Mouse (Mus musculus): ENCODE data around the gene Aspdh. TPM values are rescaled to one million over a fixed set of nuclear protein-coding genes. Genes with fewer than 3 reads are reported as not detected.
A peak's percentile ranks its signal among the peaks of the same experiment; 100 is the strongest.

The Aspdh gene
- polyA plus RNA-seq, 1 experiment = not detected

GRCm38 (mm10) chr7:44490281-44490680, 25.1 kb downstream of the Aspdh start:
- peaks cover 42% of the 10 kb centered on the region for H3K4me1 ChIP-seq (ENCODE audit: control insufficient read depth, insufficient read depth, low read length)
- no peak overlapping the region for H3K4me3 ChIP-seq (ENCODE audit: insufficient read depth, low read depth, low read length)
- no peak overlapping the region for H3K27ac ChIP-seq (ENCODE audit: insufficient read depth, low read depth, low read length)
- no peak for TF ChIP-seq POLR2A (IDR thresholded peaks at IDR 0.05; ENCODE audit: insufficient read depth, low read depth, low read length)
- TF ChIP-seq CTCF (IDR thresholded peaks at IDR 0.05; ENCODE audit: insufficient read depth, low read depth, low read length) = no peak
- WGBS = 61% methylated on average over 4 of the region's 4 CpGs

GRCm38 (mm10) chr7:44491391-44491790, 26.2 kb downstream of the Aspdh start:
- Histone ChIP-seq H3K4me1 (ENCODE audit: control insufficient read depth, insufficient read depth, low read length) (peaks cover 42% of the 10 kb centered on the region), H3K27ac (ENCODE audit: insufficient read depth, low read depth, low read length) (no peak overlapping the region), H3K4me3 (ENCODE audit: insufficient read depth, low read depth, low read length) (no peak overlapping the region)
- TF ChIP-seq POLR2A (IDR thresholded peaks at IDR 0.05; ENCODE audit: insufficient read depth, low read depth, low read length) (no peak), CTCF (IDR thresholded peaks at IDR 0.05; ENCODE audit: insufficient read depth, low read depth, low read length) (no peak)
- WGBS = 95% methylated on average over 5 of the region's 5 CpGs

- H3K4me3 ChIP-seq (ENCODE audit: insufficient read depth, low read depth, low read length) = no peak overlapping the region
- WGBS = 93% methylated on average over 21 of the region's 21 CpGs
- H3K4me1 ChIP-seq (ENCODE audit: control insufficient read depth, insufficient read depth, low read length) = peaks cover 38% of the 10 kb centered on the region
- TF ChIP-seq CTCF (IDR thresholded peaks at IDR 0.05; ENCODE audit: insufficient read depth, low read depth, low read length) = no peak
- no peak for TF ChIP-seq POLR2A (IDR thresholded peaks at IDR 0.05; ENCODE audit: insufficient read depth, low read depth, low read length)
- H3K27ac ChIP-seq (ENCODE audit: insufficient read depth, low read depth, low read length) = no peak overlapping the region
Observed at GRCm38 (mm10) chr7:44492166-44492826, 27.1 kb downstream of the Aspdh start.

- no peak for TF ChIP-seq CTCF (IDR thresholded peaks at IDR 0.05; ENCODE audit: insufficient read depth, low read depth, low read length)
- no peak for TF ChIP-seq POLR2A (IDR thresholded peaks at IDR 0.05; ENCODE audit: insufficient read depth, low read depth, low read length)
- WGBS = 81% methylated on average over 12 of the region's 12 CpGs
- H3K4me1 ChIP-seq (ENCODE audit: control insufficient read depth, insufficient read depth, low read length) = peaks cover 42% of the 10 kb centered on the region
- H3K4me3 ChIP-seq (ENCODE audit: insufficient read depth, low read depth, low read length) = no peak overlapping the region
- H3K27ac ChIP-seq (ENCODE audit: insufficient read depth, low read depth, low read length) = no peak overlapping the region
Observed at GRCm38 (mm10) chr7:44494681-44495080, 29.5 kb downstream of the Aspdh start.

GRCm38 (mm10) chr7:44495086-44495485, 29.9 kb downstream of the Aspdh start:
- Histone ChIP-seq H3K27ac (ENCODE audit: insufficient read depth, low read depth, low read length) (no peak overlapping the region), H3K4me1 (ENCODE audit: control insufficient read depth, insufficient read depth, low read length) (peaks cover 40% of the 10 kb centered on the region), H3K4me3 (ENCODE audit: insufficient read depth, low read depth, low read length) (no peak overlapping the region; the same call in 1 of the 2 replicates)
- 42% methylated on average over 7 of the region's 7 CpGs for WGBS
- TF ChIP-seq POLR2A (IDR thresholded peaks at IDR 0.05; ENCODE audit: insufficient read depth, low read depth, low read length) = no peak
- TF ChIP-seq CTCF (IDR thresholded peaks at IDR 0.05; ENCODE audit: insufficient read depth, low read depth, low read length) = no peak

GRCm38 (mm10) chr7:44495992-44496770, 31.0 kb downstream of the Aspdh start, which contains the start of the genes Emc10 and Fam71e1:
Emc10 (minus strand) TSS chr7:44496529.
Fam71e1 (plus strand) TSS chr7:44496581.
- peaks cover 29% of the 10 kb centered on the region for H3K4me1 ChIP-seq (ENCODE audit: control insufficient read depth, insufficient read depth, low read length)
- H3K27ac ChIP-seq (ENCODE audit: insufficient read depth, low read depth, low read length) = peak within 1 kb of the TSS; percentile 86
- peak within 1 kb of the TSS; percentile 66 for H3K4me3 ChIP-seq (ENCODE audit: insufficient read depth, low read depth, low read length)
- TF ChIP-seq CTCF (IDR thresholded peaks at IDR 0.05; ENCODE audit: insufficient read depth, low read depth, low read length) = no peak
- peak; percentile 83; the same call in 1 of the 2 replicates for TF ChIP-seq POLR2A (IDR thresholded peaks at IDR 0.05; ENCODE audit: insufficient read depth, low read depth, low read length)
- under 1% methylated on average over 58 of the region's 58 CpGs for WGBS

GRCm38 (mm10) chr7:44496771-44497109, 31.5 kb downstream of the Aspdh start:
- Histone ChIP-seq H3K4me3 (ENCODE audit: insufficient read depth, low read depth, low read length) (peak overlapping the region; percentile 66), H3K27ac (ENCODE audit: insufficient read depth, low read depth, low read length) (peak overlapping the region; percentile 84), H3K4me1 (ENCODE audit: control insufficient read depth, insufficient read depth, low read length) (peaks cover 25% of the 10 kb centered on the region)
- 1% methylated on average over 26 of the region's 26 CpGs for WGBS
- no peak for TF ChIP-seq CTCF (IDR thresholded peaks at IDR 0.05; ENCODE audit: insufficient read depth, low read depth, low read length)
- 0 out of 2 replicates have a peak, but pooled peaks have one; percentile 1 for TF ChIP-seq POLR2A (IDR thresholded peaks at IDR 0.05; ENCODE audit: insufficient read depth, low read depth, low read length)

- WGBS = 86% methylated on average over 10 of the region's 10 CpGs
- H3K4me1 ChIP-seq (ENCODE audit: control insufficient read depth, insufficient read depth, low read length) = peaks cover 19% of the 10 kb centered on the region
- TF ChIP-seq CTCF (IDR thresholded peaks at IDR 0.05; ENCODE audit: insufficient read depth, low read depth, low read length) = no peak
- no peak for TF ChIP-seq POLR2A (IDR thresholded peaks at IDR 0.05; ENCODE audit: insufficient read depth, low read depth, low read length)
- no peak overlapping the region for H3K27ac ChIP-seq (ENCODE audit: insufficient read depth, low read depth, low read length)
- H3K4me3 ChIP-seq (ENCODE audit: insufficient read depth, low read depth, low read length) = no peak overlapping the region
Observed at GRCm38 (mm10) chr7:44497361-44498055, 32.3 kb downstream of the Aspdh start.

All from olfactory bulb, adult 2 months (tissue).